Mouse (Mus musculus): ENCODE data around the gene Gsap. TPM values are rescaled to one million over a fixed set of nuclear protein-coding genes. Genes with fewer than 3 reads are reported as not detected.
A peak's percentile ranks its signal among the peaks of the same experiment; 100 is the strongest.

Gsap gene
- total and polyA plus RNA-seq, 3 experiments, result 1.7 to 3.7 (median 3.5) TPM

- TF ChIP-seq CTCF (IDR thresholded peaks at IDR 0.05) (no peak), POLR2A (IDR thresholded peaks at IDR 0.05; ENCODE audit: insufficient read depth, low read depth, low read length) (no peak), EP300 (IDR thresholded peaks at IDR 0.05; ENCODE audit: insufficient read depth, low read depth, low read length) (no peak)
- 54% methylated on average over 1 of the region's 1 CpGs for WGBS
- no peaks in the 10 kb centered on the region; the same call in 1 of the 2 replicates for H3K4me1 ChIP-seq (ENCODE audit: control insufficient read depth, insufficient read depth, low read length)
- H3K79me2 ChIP-seq (replicated peaks; ENCODE audit: control insufficient read depth, insufficient read depth, low read length), result no peaks in the 10 kb centered on the region
- no peaks in the 10 kb centered on the region; the same call in 1 of the 2 replicates for H3K36me3 ChIP-seq (ENCODE audit: control insufficient read depth, insufficient read depth, low read length)
- DNase-seq, result no peak
- H3K27me3 ChIP-seq (ENCODE audit: control insufficient read depth, insufficient read depth, low read length), result no peaks in the 10 kb centered on the region
- intact Hi-C loops (cut with DNase I), result no loop called here
- no peak overlapping the region for H3K9ac ChIP-seq (ENCODE audit: low read depth, low read length)
- no peak overlapping the region for H3K4me3 ChIP-seq
- no peak overlapping the region for H3K27ac ChIP-seq
These were observed 59.2 kb downstream of the Gsap start for GRCm38 (mm10) chr5:21245241-21245640.

GRCm38 (mm10) chr5:21246794-21247193, 60.7 kb downstream of the Gsap start:
- Histone ChIP-seq H3K79me2 (replicated peaks; ENCODE audit: control insufficient read depth, insufficient read depth, low read length) (no peaks in the 10 kb centered on the region), H3K36me3 (ENCODE audit: control insufficient read depth, insufficient read depth, low read length) (no peaks in the 10 kb centered on the region; the same call in 1 of the 2 replicates), H3K4me3 (no peak overlapping the region), H3K4me1 (ENCODE audit: control insufficient read depth, insufficient read depth, low read length) (no peaks in the 10 kb centered on the region; the same call in 1 of the 2 replicates), H3K9ac (ENCODE audit: low read depth, low read length) (no peak overlapping the region), H3K27ac (no peak overlapping the region), H3K27me3 (ENCODE audit: control insufficient read depth, insufficient read depth, low read length) (no peaks in the 10 kb centered on the region)
- no peak for DNase-seq
- 77% methylated on average over 6 of the region's 6 CpGs for WGBS
- intact Hi-C loops (cut with DNase I), result no loop called here
- TF ChIP-seq CTCF (IDR thresholded peaks at IDR 0.05) (no peak), EP300 (IDR thresholded peaks at IDR 0.05; ENCODE audit: insufficient read depth, low read depth, low read length) (no peak), POLR2A (IDR thresholded peaks at IDR 0.05; ENCODE audit: insufficient read depth, low read depth, low read length) (no peak)

GRCm38 (mm10) chr5:21247916-21248315, 61.9 kb downstream of the Gsap start:
- no peaks in the 10 kb centered on the region for H3K27me3 ChIP-seq (ENCODE audit: control insufficient read depth, insufficient read depth, low read length)
- no peaks in the 10 kb centered on the region; the same call in 1 of the 2 replicates for H3K36me3 ChIP-seq (ENCODE audit: control insufficient read depth, insufficient read depth, low read length)
- WGBS, result 68% methylated on average over 2 of the region's 2 CpGs
- H3K4me1 ChIP-seq (ENCODE audit: control insufficient read depth, insufficient read depth, low read length), result no peaks in the 10 kb centered on the region; the same call in 1 of the 2 replicates
- intact Hi-C loops (cut with DNase I), result no loop called here
- H3K4me3 ChIP-seq, result no peak overlapping the region
- no peak overlapping the region for H3K27ac ChIP-seq
- no peak for DNase-seq
- no peaks in the 10 kb centered on the region for H3K79me2 ChIP-seq (replicated peaks; ENCODE audit: control insufficient read depth, insufficient read depth, low read length)
- TF ChIP-seq POLR2A (IDR thresholded peaks at IDR 0.05; ENCODE audit: insufficient read depth, low read depth, low read length) (no peak), CTCF (IDR thresholded peaks at IDR 0.05) (no peak), EP300 (IDR thresholded peaks at IDR 0.05; ENCODE audit: insufficient read depth, low read depth, low read length) (no peak)
- H3K9ac ChIP-seq (ENCODE audit: low read depth, low read length), result no peak overlapping the region

GRCm38 (mm10) chr5:21248834-21249233, 62.8 kb downstream of the Gsap start:
- no peaks in the 10 kb centered on the region; the same call in 1 of the 2 replicates for H3K36me3 ChIP-seq (ENCODE audit: control insufficient read depth, insufficient read depth, low read length)
- H3K4me1 ChIP-seq (ENCODE audit: control insufficient read depth, insufficient read depth, low read length), result no peaks in the 10 kb centered on the region; the same call in 1 of the 2 replicates
- no peak overlapping the region for H3K9ac ChIP-seq (ENCODE audit: low read depth, low read length)
- DNase-seq, result no peak
- WGBS, result 47% methylated on average over 5 of the region's 5 CpGs
- no peaks in the 10 kb centered on the region for H3K79me2 ChIP-seq (replicated peaks; ENCODE audit: control insufficient read depth, insufficient read depth, low read length)
- TF ChIP-seq POLR2A (IDR thresholded peaks at IDR 0.05; ENCODE audit: insufficient read depth, low read depth, low read length) (no peak), EP300 (IDR thresholded peaks at IDR 0.05; ENCODE audit: insufficient read depth, low read depth, low read length) (no peak), CTCF (IDR thresholded peaks at IDR 0.05) (no peak)
- no peak overlapping the region for H3K4me3 ChIP-seq
- intact Hi-C loops (cut with DNase I), result no loop called here
- no peaks in the 10 kb centered on the region for H3K27me3 ChIP-seq (ENCODE audit: control insufficient read depth, insufficient read depth, low read length)
- H3K27ac ChIP-seq, result no peak overlapping the region

- Histone ChIP-seq H3K9ac (ENCODE audit: low read depth, low read length) (no peak overlapping the region), H3K27ac (no peak overlapping the region), H3K4me3 (no peak overlapping the region), H3K27me3 (ENCODE audit: control insufficient read depth, insufficient read depth, low read length) (no peaks in the 10 kb centered on the region), H3K4me1 (ENCODE audit: control insufficient read depth, insufficient read depth, low read length) (no peaks in the 10 kb centered on the region), H3K79me2 (replicated peaks; ENCODE audit: control insufficient read depth, insufficient read depth, low read length) (no peaks in the 10 kb centered on the region), H3K36me3 (ENCODE audit: control insufficient read depth, insufficient read depth, low read length) (no peaks in the 10 kb centered on the region)
- no peak for DNase-seq
- 86% methylated on average over 12 of the region's 12 CpGs for WGBS
- TF ChIP-seq POLR2A (IDR thresholded peaks at IDR 0.05; ENCODE audit: insufficient read depth, low read depth, low read length), result no peak
- TF ChIP-seq CTCF (IDR thresholded peaks at IDR 0.05), result no peak
- no peak for TF ChIP-seq EP300 (IDR thresholded peaks at IDR 0.05; ENCODE audit: insufficient read depth, low read depth, low read length)
- intact Hi-C loops (cut with DNase I), result loop anchor here (10.0 kb wide), 2 partner anchors 240 to 340 kb away; no protein-coding TSS in a partner anchor
These were observed 68.9 kb downstream of the Gsap start for GRCm38 (mm10) chr5:21254731-21255525.

GRCm38 (mm10) chr5:21255551-21256132, 69.6 kb downstream of the Gsap start:
- no peak for TF ChIP-seq CTCF (IDR thresholded peaks at IDR 0.05)
- TF ChIP-seq EP300 (IDR thresholded peaks at IDR 0.05; ENCODE audit: insufficient read depth, low read depth, low read length), result no peak
- no peak for TF ChIP-seq POLR2A (IDR thresholded peaks at IDR 0.05; ENCODE audit: insufficient read depth, low read depth, low read length)
- Histone ChIP-seq H3K27me3 (ENCODE audit: control insufficient read depth, insufficient read depth, low read length) (no peaks in the 10 kb centered on the region), H3K4me1 (ENCODE audit: control insufficient read depth, insufficient read depth, low read length) (no peaks in the 10 kb centered on the region), H3K9ac (ENCODE audit: low read depth, low read length) (no peak overlapping the region), H3K27ac (no peak overlapping the region), H3K79me2 (replicated peaks; ENCODE audit: control insufficient read depth, insufficient read depth, low read length) (no peaks in the 10 kb centered on the region), H3K4me3 (no peak overlapping the region), H3K36me3 (ENCODE audit: control insufficient read depth, insufficient read depth, low read length) (no peaks in the 10 kb centered on the region)
- peak in 1 of 2 experiments; percentile 41 for DNase-seq
- WGBS, result 69% methylated on average over 5 of the region's 5 CpGs
- intact Hi-C loops (cut with DNase I), result loop anchor here (10.0 kb wide), 2 partner anchors 241 to 341 kb away; no protein-coding TSS in a partner anchor

Measured in heart, adult 2 months (tissue).